Mouse (Mus musculus) erythroblast, embryonic 14.5 days (primary cell): Measurements from ENCODE around the gene Tpt1. TPM values are rescaled to one million over a fixed set of nuclear protein-coding genes. Genes with fewer than 3 reads are reported as not detected.
"Not testable (repeated sequence)": the region's sequence is repeated elsewhere in the genome, so short reads cannot be mapped to it uniquely, and the experiment has no call there.

Experiments
- H3K27me3 ChIP-seq: 2 replicates; pipeline ENCODE4 v1.6.1; 2012; ENCODE audit warnings: inconsistent platforms; ENCODE audit not compliant: control insufficient read depth
- H3K36me3 ChIP-seq: 2 replicates; pipeline ENCODE4 v1.6.1; 2012; ENCODE audit warnings: mild to moderate bottlenecking, inconsistent platforms; ENCODE audit not compliant: control insufficient read depth
- H3K4me1 ChIP-seq: 2 replicates; pipeline ENCODE4 v1.6.1; 2012; ENCODE audit warnings: inconsistent platforms; ENCODE audit not compliant: control insufficient read depth
- H3K4me3 ChIP-seq: replicated peaks from 2 replicates; pipeline ENCODE3; 2012; ENCODE audit warnings: moderate library complexity, mild to moderate bottlenecking, inconsistent platforms
- H3K9me3 ChIP-seq: 2 replicates; pipeline ENCODE4 v1.6.1; 2012; ENCODE audit warnings: low read length, inconsistent platforms, mixed read lengths; ENCODE audit not compliant: control insufficient read depth
- GATA1 ChIP-seq: IDR thresholded peaks from 2 replicates; pipeline ENCODE4 v1.6.1; 2012; ENCODE audit warnings: low read length, inconsistent platforms, mixed read lengths
- TAL1 ChIP-seq: IDR thresholded peaks from 3 replicates; pipeline ENCODE4 v1.6.1; 2012; ENCODE audit warnings: low read length, inconsistent platforms, mixed read lengths
- polyA plus RNA-seq: library from polyadenylated mRNA; stranded (reverse); fragments of >175 nt; gene quantifications from 2 replicates; pipeline ENCODE4 v1.2.3, GENCODE M21; 2012

Tpt1 gene
- polyA plus RNA-seq, 1 experiment, result 472 TPM

DNA sequence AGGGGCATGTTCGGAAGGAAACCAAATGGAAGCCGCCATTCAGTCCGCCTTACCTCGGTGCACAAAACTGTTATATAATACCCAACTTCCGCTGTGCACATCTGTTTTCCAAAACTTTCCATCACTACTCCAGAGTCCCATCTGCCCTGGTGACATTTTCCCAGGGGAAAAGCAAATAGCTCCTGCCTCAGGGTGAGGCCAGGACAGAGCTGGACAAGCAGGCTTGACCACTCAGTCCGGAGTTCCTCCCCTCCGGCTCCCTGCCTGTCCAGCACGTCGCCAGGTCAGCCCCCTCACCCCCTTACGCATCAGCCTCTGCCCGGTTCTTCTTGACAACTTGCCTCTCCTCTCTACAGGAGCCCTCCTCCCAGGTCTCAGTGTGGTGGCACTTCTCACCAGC, 16.7 kb upstream of the Tpt1 start:
- TF ChIP-seq GATA1, result no peak
- TF ChIP-seq TAL1, result no peak

GRCm38 (mm10) chr14:75828866-75829806, 15.8 kb upstream of the Tpt1 start:
- peaks cover 54% of the 10 kb centered on the region for H3K4me1 ChIP-seq
- H3K9me3 ChIP-seq, result no peaks in the 10 kb centered on the region; the same call in 1 of the 2 replicates
- no peak for TF ChIP-seq GATA1
- TF ChIP-seq TAL1, result no peak
- H3K27me3 ChIP-seq, result peaks cover 29% of the 10 kb centered on the region
- no peaks in the 10 kb centered on the region for H3K36me3 ChIP-seq
- H3K4me3 ChIP-seq, result peak overlapping the region; percentile 61

More for the DNA sequence above, 16.7 kb upstream of the Tpt1 start:
- Histone ChIP-seq H3K36me3 (no peaks in the 10 kb centered on the region), H3K4me1 (peaks cover 45% of the 10 kb centered on the region), H3K9me3 (no peaks in the 10 kb centered on the region; the same call in 1 of the 2 replicates), H3K27me3 (peaks cover 29% of the 10 kb centered on the region), H3K4me3 (peak overlapping the region; percentile 61)

DNA sequence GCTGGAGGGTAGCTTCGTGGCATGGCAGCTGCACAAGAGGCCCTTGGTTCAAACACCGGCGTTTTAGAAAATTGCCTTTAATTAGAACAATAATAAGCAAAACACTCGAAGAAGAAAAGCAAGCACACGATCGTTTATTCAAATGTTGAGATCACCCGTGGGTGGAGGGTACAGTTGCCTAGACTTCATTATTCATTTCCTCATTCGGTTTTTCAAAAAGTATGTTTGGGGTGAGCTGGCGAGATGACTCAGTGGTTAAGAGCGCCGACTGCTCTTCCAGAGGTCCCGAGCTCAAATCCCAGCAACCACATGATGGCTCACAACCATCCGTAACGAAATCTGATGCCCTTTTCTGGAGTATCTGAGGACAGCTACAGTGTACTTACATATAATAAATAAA, 15.1 kb upstream of the Tpt1 start:
- H3K27me3 ChIP-seq, result peaks cover 29% of the 10 kb centered on the region
- H3K4me1 ChIP-seq, result peaks cover 61% of the 10 kb centered on the region
- not testable (repeated sequence) for H3K36me3 ChIP-seq, H3K9me3 ChIP-seq
- H3K4me3 ChIP-seq, result peak overlapping the region; percentile 61

DNA sequence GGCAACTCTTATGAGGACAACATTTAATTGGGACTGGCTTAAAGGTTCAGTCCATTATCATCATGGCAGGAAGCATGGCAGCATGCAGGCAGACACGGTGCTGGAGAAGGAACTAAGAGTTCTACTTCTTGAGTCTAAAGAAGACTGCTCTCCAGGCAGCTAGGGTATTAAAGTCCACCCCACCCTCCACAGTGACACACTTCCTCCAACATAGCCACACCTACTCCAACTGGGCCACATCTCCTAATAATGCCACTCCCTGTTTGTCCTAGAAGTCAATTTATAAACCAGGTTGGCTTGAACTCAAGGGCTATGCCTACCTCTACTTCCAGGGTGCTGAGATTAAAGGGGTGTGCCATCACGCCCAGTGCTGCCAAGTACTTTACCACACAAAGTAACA, 12.9 kb upstream of the Tpt1 start:
- TF ChIP-seq TAL1 (no peak), GATA1 (no peak)
- Histone ChIP-seq H3K27me3 (peaks cover 23% of the 10 kb centered on the region), H3K36me3 (no peaks in the 10 kb centered on the region), H3K4me3 (no peak overlapping the region), H3K9me3 (no peaks in the 10 kb centered on the region; the same call in 1 of the 2 replicates), H3K4me1 (peaks cover 83% of the 10 kb centered on the region)

- Histone ChIP-seq H3K9me3 (no peaks in the 10 kb centered on the region; the same call in 1 of the 2 replicates), H3K4me1 (peaks cover 91% of the 10 kb centered on the region), H3K4me3 (peak overlapping the region; percentile 75), H3K36me3 (no peaks in the 10 kb centered on the region), H3K27me3 (peaks cover 13% of the 10 kb centered on the region)
- no peak for TF ChIP-seq TAL1
- no peak for TF ChIP-seq GATA1
Observed at GRCm38 (mm10) chr14:75832982-75833381, 11.9 kb upstream of the Tpt1 start.

GRCm38 (mm10) chr14:75833546-75834250, 11.2 kb upstream of the Tpt1 start:
- H3K4me1 ChIP-seq, result peaks cover 90% of the 10 kb centered on the region
- TF ChIP-seq TAL1 (no peak), GATA1 (no peak)
- peak overlapping the region; percentile 75 for H3K4me3 ChIP-seq
- H3K36me3 ChIP-seq, result no peaks in the 10 kb centered on the region
- H3K27me3 ChIP-seq, result peaks cover 6% of the 10 kb centered on the region
- no peaks in the 10 kb centered on the region; the same call in 1 of the 2 replicates for H3K9me3 ChIP-seq

DNA sequence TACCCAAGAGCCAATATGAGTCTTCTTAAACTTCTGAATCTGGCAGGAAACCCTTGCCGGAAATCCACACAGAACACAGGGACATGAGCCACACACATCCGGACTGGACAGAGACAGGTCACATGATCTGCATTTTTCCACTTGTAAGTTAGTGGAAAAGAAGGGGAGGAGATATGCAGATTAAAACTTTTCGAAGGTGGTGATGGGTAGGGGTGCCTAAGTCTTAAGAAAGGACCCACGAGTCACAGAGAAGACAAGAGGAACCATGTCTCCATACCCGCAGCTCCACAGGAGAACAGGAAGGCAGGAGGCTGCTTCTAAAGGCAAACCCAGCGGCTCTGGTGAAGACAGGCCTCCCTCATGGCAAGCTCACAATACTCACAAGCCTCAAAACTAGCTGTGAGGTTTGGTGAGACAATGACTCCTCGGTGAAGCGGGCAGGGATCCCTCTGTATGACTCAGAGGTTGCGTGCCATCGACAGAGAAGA, 10.6 kb upstream of the Tpt1 start:
- H3K36me3 ChIP-seq, result no peaks in the 10 kb centered on the region; the same call in 1 of the 2 replicates
- peak overlapping the region; percentile 75 for H3K4me3 ChIP-seq
- no peak for TF ChIP-seq GATA1
- no peak for TF ChIP-seq TAL1
- peaks cover 2% of the 10 kb centered on the region; the same call in 1 of the 2 replicates for H3K27me3 ChIP-seq
- H3K4me1 ChIP-seq, result peaks cover 90% of the 10 kb centered on the region
- H3K9me3 ChIP-seq, result no peaks in the 10 kb centered on the region; the same call in 1 of the 2 replicates

GRCm38 (mm10) chr14:75834739-75835381, 10.0 kb upstream of the Tpt1 start:
- Histone ChIP-seq H3K9me3 (no peaks in the 10 kb centered on the region; the same call in 1 of the 2 replicates), H3K27me3 (0 out of 2 replicates have a peak, but pooled peaks cover 2% of the 10 kb centered on the region), H3K4me3 (peak overlapping the region; percentile 75), H3K4me1 (peaks cover 85% of the 10 kb centered on the region), H3K36me3 (no peaks in the 10 kb centered on the region; the same call in 1 of the 2 replicates)
- TF ChIP-seq GATA1 (no peak), TAL1 (no peak)

DNA sequence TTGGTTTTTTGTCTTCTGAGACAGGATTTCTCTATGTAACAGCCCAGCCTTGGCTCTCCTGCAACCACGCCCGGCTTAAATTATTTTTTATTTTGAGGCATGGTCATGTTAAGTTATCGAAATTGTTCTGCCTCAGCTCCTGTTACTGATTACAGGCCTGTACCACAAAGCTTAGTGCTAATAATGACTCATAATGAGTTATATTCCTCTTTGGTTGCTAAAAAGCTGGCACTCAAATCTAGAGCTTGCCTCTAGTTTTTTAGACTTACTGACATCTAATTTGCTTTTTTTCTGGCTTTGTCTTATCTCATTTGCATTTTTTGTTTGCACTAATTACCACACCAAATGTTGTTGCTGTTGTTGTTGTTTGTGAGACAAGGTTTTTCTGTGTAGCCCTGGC, 8.3 kb upstream of the Tpt1 start:
- Histone ChIP-seq H3K4me1 (peaks cover 78% of the 10 kb centered on the region), H3K9me3 (no peaks in the 10 kb centered on the region; the same call in 1 of the 2 replicates), H3K36me3 (no peaks in the 10 kb centered on the region; the same call in 1 of the 2 replicates), H3K27me3 (no peaks in the 10 kb centered on the region), H3K4me3 (peak overlapping the region; percentile 58)
- TF ChIP-seq TAL1 (no peak), GATA1 (no peak)
